Mouse (Mus musculus) MEL (cell line): ENCODE data around the gene Cntnap1. TPM values are rescaled to one million over a fixed set of nuclear protein-coding genes. Genes with fewer than 3 reads are reported as not detected.
A peak's percentile ranks its signal among the peaks of the same experiment; 100 is the strongest.
"Not testable (repeated sequence)": the region's sequence is repeated elsewhere in the genome, so short reads cannot be mapped to it uniquely, and the experiment has no call there.

ENCODE experiments used
- DNase-seq: peaks from one replicate; pipeline ENCODE4 v3.0.0; 2011; ENCODE audit warnings: low read depth, low spot score
- H3K27ac ChIP-seq: 2 replicates; pipeline ENCODE4 v1.5.1; 2012; ENCODE audit warnings: low read depth, mild to moderate bottlenecking, control low read depth, low read length, moderate library complexity; ENCODE audit not compliant: control insufficient read depth
- H3K27me3 ChIP-seq, 2 experiments: fragments of 150-350 bp in 1 of 2; sonication (generic) in 1 of 2; 2 replicates each; pipeline ENCODE4 v1.6.1; 2012; ENCODE audit warnings: low read length in 2 of 2, mild to moderate bottlenecking in 2 of 2, improper control_type of control experiment in 1 of 2, moderate library complexity in 1 of 2; ENCODE audit not compliant: insufficient read depth in 2 of 2, control insufficient read depth in 1 of 2
- H3K36me3 ChIP-seq, 2 experiments: 2 replicates each; pipeline ENCODE4 v1.6.1; 2012 to 2014; ENCODE audit warnings: low read length in 2 of 2, improper control_type of control experiment in 1 of 2, inconsistent platforms in 1 of 2, mild to moderate bottlenecking in 1 of 2; ENCODE audit not compliant: insufficient read depth in 2 of 2, control insufficient read depth in 1 of 2
- H3K4me1 ChIP-seq, 2 experiments: fragments of 150-350 bp in 1 of 2; sonication (generic) in 1 of 2; 2 replicates each; pipeline ENCODE4 v1.6.1; 2012; ENCODE audit warnings: low read length in 2 of 2, improper control_type of control experiment in 1 of 2, mild to moderate bottlenecking in 1 of 2; ENCODE audit not compliant: insufficient read depth in 2 of 2, control insufficient read depth in 1 of 2
- H3K4me3 ChIP-seq, 2 experiments: fragments of 150-350 bp in 1 of 2; sonication (generic) in 1 of 2; 2 replicates each; pipeline ENCODE4 v1.5.1; 2012; ENCODE audit warnings: low read depth in 2 of 2, low read length in 2 of 2, mild to moderate bottlenecking in 2 of 2, moderate library complexity in 2 of 2, control low read depth in 1 of 2, improper control_type of control experiment in 1 of 2; ENCODE audit not compliant: control insufficient read depth in 1 of 2, insufficient read depth in 1 of 2
- H3K79me2 ChIP-seq: 2 replicates; pipeline ENCODE4 v1.6.1; 2012; ENCODE audit warnings: mild to moderate bottlenecking, low read length, moderate library complexity; ENCODE audit not compliant: control insufficient read depth, poor library complexity, insufficient read depth
- H3K9ac ChIP-seq: 2 replicates; pipeline ENCODE4 v1.6.1; 2012; ENCODE audit warnings: low read depth, mild to moderate bottlenecking, control low read depth, low read length, moderate library complexity; ENCODE audit not compliant: control insufficient read depth, poor library complexity, severe bottlenecking
- H3K9me3 ChIP-seq: fragments of 150-350 bp; sonication (generic); replicated peaks from 2 replicates; pipeline ENCODE4 v1.6.1; 2012; ENCODE audit warnings: mild to moderate bottlenecking, low read length, improper control_type of control experiment, moderate library complexity; ENCODE audit not compliant: insufficient read depth
- BHLHE40 ChIP-seq: IDR thresholded peaks from 2 replicates; pipeline ENCODE4 v1.6.1; 2012; ENCODE audit warnings: low read depth, mild to moderate bottlenecking, inconsistent platforms, low read length, improper control_type of control experiment, borderline replicate concordance
- ETS1 ChIP-seq: IDR thresholded peaks from 2 replicates; pipeline ENCODE4 v1.6.1; 2012; ENCODE audit warnings: low read depth, mild to moderate bottlenecking, inconsistent platforms, low read length, improper control_type of control experiment, moderate library complexity
- POLR2A ChIP-seq, 2 experiments: IDR thresholded peaks; 2 replicates each; pipeline ENCODE4 v1.6.1; 2011 to 2012; ENCODE audit warnings: low read length in 2 of 2, mild to moderate bottlenecking in 2 of 2, control low read depth in 1 of 2, improper control_type of control experiment in 1 of 2, low read depth in 1 of 2, moderate library complexity in 1 of 2; ENCODE audit not compliant: control insufficient read depth in 1 of 2, insufficient read depth in 1 of 2, poor library complexity in 1 of 2
- POLR2AphosphoS5 ChIP-seq: IDR thresholded peaks from 2 replicates; pipeline ENCODE4 v1.6.1; 2012; ENCODE audit warnings: low read depth, borderline replicate concordance, mild to moderate bottlenecking, inconsistent platforms, low read length, moderate library complexity, mixed read lengths
- TAL1 ChIP-seq: IDR thresholded peaks from 2 replicates; pipeline ENCODE4 v1.6.1; 2012; ENCODE audit warnings: mild to moderate bottlenecking, inconsistent platforms, low read length, moderate library complexity, mixed read lengths
- TBP ChIP-seq: IDR thresholded peaks from 2 replicates; pipeline ENCODE4 v1.8.0; 2011; ENCODE audit warnings: low read depth, low read length, improper control_type of control experiment
- TCF12 ChIP-seq: IDR thresholded peaks from 2 replicates; pipeline ENCODE4 v1.6.1; 2014; ENCODE audit warnings: low read depth, mild to moderate bottlenecking, inconsistent platforms, low read length, improper control_type of control experiment, moderate library complexity
- UBTF ChIP-seq: IDR thresholded peaks from 2 replicates; pipeline ENCODE4 v1.6.1; 2012; ENCODE audit warnings: low read depth, mild to moderate bottlenecking, inconsistent platforms, low read length, improper control_type of control experiment, moderate library complexity, borderline replicate concordance; ENCODE audit not compliant: insufficient read depth
- ZNF384 ChIP-seq: IDR thresholded peaks from 2 replicates; pipeline ENCODE4 v1.6.1; 2012; ENCODE audit warnings: low read depth, mild to moderate bottlenecking, inconsistent platforms, low read length, improper control_type of control experiment
- polyA plus RNA-seq, 2 experiments: library from polyadenylated mRNA; stranded (reverse) in 1 of 2; unstranded in 1 of 2; fragments of >175 nt in 1 of 2; fragments of >200 nt in 1 of 2; gene quantifications; 2 replicates each; pipeline versions ENCODE4 v1.2.1 to v1.2.4; 2012; ENCODE audit warnings: low replicate concordance in 2 of 2, low read depth in 1 of 2; ENCODE audit not compliant: insufficient read length in 2 of 2, insufficient read depth in 1 of 2, missing spikeins in 1 of 2
- total RNA-seq: library from RNA; depleted of rRNA; stranded (reverse); fragments of 300-350 nt; gene quantifications from 2 replicates; pipeline ENCODE4 v1.2.3, GENCODE M21; 2012; rRNA removed

Cntnap1 gene
- total RNA-seq, result not detected in 2 replicates
- polyA plus RNA-seq, result under 1 TPM in 1 of 2 experiments, not detected in 1; 0.01 TPM

GRCm38 (mm10) chr11:101170354-101170810 is at the start of gene Cntnap1:
Gene Cntnap1 (plus strand): TSS chr11:101170523.
- peak within 1 kb of the TSS; percentile 77 for H3K9ac ChIP-seq
- no peak within 1 kb of the TSS for H3K27ac ChIP-seq
- 0 out of 4 replicates have a peak, but pooled peaks of 1 of the 2 experiments have one; percentile 14 for TF ChIP-seq POLR2A (IDR thresholded peaks at IDR 0.05; ENCODE audit: control insufficient read depth in 1 of 2, insufficient read depth in 1 of 2, low read depth in 1 of 2, low read length in 2 of 2, poor library complexity in 1 of 2)
- no peak for TF ChIP-seq UBTF
- no peaks in the 10 kb centered on the region for H3K9me3 ChIP-seq
- peaks cover 0 to 4% of the 10 kb centered on the region in 2 experiments; a peak in 2 of 4 replicates for H3K27me3 ChIP-seq
- peaks cover 0 to 19% of the 10 kb centered on the region in 2 experiments; a peak in 2 of 4 replicates for H3K4me1 ChIP-seq
- peaks cover 0 to 6% of the 10 kb centered on the region in 2 experiments; a peak in 2 of 4 replicates for H3K36me3 ChIP-seq
- no peak for DNase-seq
- peak within 1 kb of the TSS; percentile 79 to 87 for H3K4me3 ChIP-seq
- no peaks in the 10 kb centered on the region; the same call in 1 of the 2 replicates for H3K79me2 ChIP-seq

GRCm38 (mm10) chr11:101120545-101121188 is 49.7 kb upstream of the Cntnap1 start:
- TF ChIP-seq ETS1 (no peak), ZNF384 (no peak), POLR2AphosphoS5 (no peak), TCF12 (no peak), BHLHE40 (no peak), TAL1 (no peak), TBP (no peak)
- DNase-seq, result no peak
- peaks cover 2 to 26% of the 10 kb centered on the region in 2 experiments; a peak in 3 of 4 replicates for H3K36me3 ChIP-seq

GRCm38 (mm10) chr11:101124494-101124893 is 45.8 kb upstream of the Cntnap1 start:
- not testable (repeated sequence) for H3K27me3 ChIP-seq, H3K4me1 ChIP-seq, H3K27ac ChIP-seq, H3K9me3 ChIP-seq, H3K9ac ChIP-seq, H3K4me3 ChIP-seq, DNase-seq
- Histone ChIP-seq H3K79me2 (peaks cover 10% of the 10 kb centered on the region), H3K36me3 (peaks cover 5 to 10% of the 10 kb centered on the region in 2 experiments)

More at GRCm38 (mm10) chr11:101120545-101121188, 49.7 kb upstream of the Cntnap1 start:
- Histone ChIP-seq H3K4me3 (peak overlapping the region; percentile 79 to 81), H3K9me3 (no peaks in the 10 kb centered on the region), H3K27me3 (no peaks in the 10 kb centered on the region), H3K9ac (peak overlapping the region; percentile 82), H3K79me2 (peaks cover 36% of the 10 kb centered on the region), H3K27ac (peak overlapping the region; percentile 81), H3K4me1 (peaks cover 11 to 16% of the 10 kb centered on the region in 2 experiments)

- DNase-seq, H3K27me3 ChIP-seq, H3K9me3 ChIP-seq, H3K79me2 ChIP-seq, H3K9ac ChIP-seq, H3K4me3 ChIP-seq, H3K4me1 ChIP-seq, H3K27ac ChIP-seq: not testable (repeated sequence)
- peaks cover 5 to 10% of the 10 kb centered on the region in 2 experiments for H3K36me3 ChIP-seq
Observed at GRCm38 (mm10) chr11:101125008-101125407, 45.3 kb upstream of the Cntnap1 start.
